Mouse (Mus musculus) granulocyte monocyte progenitor cell, adult 5-6 weeks (primary cell): ENCODE results near the gene Isyna1. TPM values are rescaled to one million over a fixed set of nuclear protein-coding genes. Genes with fewer than 3 reads are reported as not detected.
"Not testable (repeated sequence)": the region's sequence is repeated elsewhere in the genome, so short reads cannot be mapped to it uniquely, and the experiment has no call there.

Source experiments
- ATAC-seq: replicated peaks from 2 replicates; pipeline ENCODE4 v1.8.0; 2016; ENCODE audit warnings: mild to moderate bottlenecking, moderate TSS enrichment, inconsistent platforms; ENCODE audit not compliant: poor library complexity, severe bottlenecking
- total RNA-seq, 2 experiments: library from RNA; stranded (forward) in 1 of 2; stranded (reverse) in 1 of 2; fragments of 200-712, 200-1000 nt in 1 of 2; fragments of >200 nt in 1 of 2; fragmentation: Nextera tagmentation in 1 of 2; gene quantifications; 2 replicates each; pipeline ENCODE4 v1.2.3; 2014 to 2017

Gene Isyna1
- total RNA-seq, 2 experiments from 2014 or later = 30.8 to 38.6 TPM

GRCm38 (mm10) chr8:70570990-70571389 is 23.2 kb upstream of the Isyna1 start:
- no peak for ATAC-seq

- no peak for ATAC-seq
Measured at GRCm38 (mm10) chr8:70574302-70574701, 19.9 kb upstream of the Isyna1 start.

GRCm38 (mm10) chr8:70574915-70575314 is 19.3 kb upstream of the Isyna1 start:
- ATAC-seq = peak; percentile 28; the same call in 1 of the 2 replicates

DNA sequence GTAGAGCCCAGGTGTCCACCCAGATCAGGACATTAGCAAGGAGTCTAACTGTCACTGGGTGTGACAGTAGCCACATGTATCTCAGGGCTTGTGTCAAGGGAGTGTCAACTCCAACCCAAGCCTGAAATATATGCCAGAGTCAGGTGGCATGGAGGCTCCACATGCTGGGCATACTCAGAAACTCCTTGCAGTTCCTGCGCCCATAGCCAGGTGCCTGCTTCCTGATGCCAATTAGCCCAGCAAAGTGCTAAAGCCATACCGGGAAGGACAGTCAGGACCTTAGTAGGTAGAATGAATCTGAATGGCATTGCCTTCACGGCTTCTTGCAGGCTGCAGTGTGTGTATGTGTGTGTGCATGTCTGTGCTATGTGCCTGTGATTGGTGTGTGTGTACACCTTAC is 17.0 kb upstream of the Isyna1 start:
- ATAC-seq = no peak

- ATAC-seq = no peak
Measured at GRCm38 (mm10) chr8:70583476-70584387, 10.4 kb upstream of the Isyna1 start.

DNA sequence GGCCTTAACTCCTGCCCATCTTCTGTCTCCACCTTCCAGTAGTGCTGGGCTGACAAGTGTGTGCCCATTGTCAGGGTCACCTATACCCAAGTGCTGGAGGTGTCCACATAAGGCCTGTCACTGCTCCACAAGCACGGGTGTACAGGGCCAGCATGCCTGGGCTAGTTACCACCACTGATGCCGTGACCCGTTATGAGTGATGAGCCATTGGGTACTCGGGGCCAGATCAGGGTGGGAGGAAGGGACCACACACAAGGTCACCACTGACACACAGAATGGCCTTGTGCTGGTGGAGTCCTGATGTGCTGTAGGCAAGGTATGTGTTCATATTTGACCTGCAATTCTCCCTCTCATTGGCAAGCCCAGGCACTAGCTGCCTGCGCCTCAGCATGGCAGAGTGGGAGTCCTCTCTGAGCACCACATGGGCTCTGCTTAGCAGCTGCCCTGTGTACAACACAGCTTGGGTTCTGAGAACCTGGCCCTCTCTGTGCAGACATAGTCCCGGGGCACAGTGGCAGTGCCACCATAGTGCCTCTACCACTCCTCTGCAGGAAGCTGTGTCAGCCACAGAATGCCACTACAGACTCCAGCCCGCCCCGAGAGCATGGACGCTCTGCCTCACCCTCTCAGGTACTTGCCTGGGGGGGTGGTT is 9.4 kb upstream of the Isyna1 start:
- no peak for ATAC-seq

GRCm38 (mm10) chr8:70585258-70585652 is 8.9 kb upstream of the Isyna1 start:
- peak; percentile 91 for ATAC-seq

DNA sequence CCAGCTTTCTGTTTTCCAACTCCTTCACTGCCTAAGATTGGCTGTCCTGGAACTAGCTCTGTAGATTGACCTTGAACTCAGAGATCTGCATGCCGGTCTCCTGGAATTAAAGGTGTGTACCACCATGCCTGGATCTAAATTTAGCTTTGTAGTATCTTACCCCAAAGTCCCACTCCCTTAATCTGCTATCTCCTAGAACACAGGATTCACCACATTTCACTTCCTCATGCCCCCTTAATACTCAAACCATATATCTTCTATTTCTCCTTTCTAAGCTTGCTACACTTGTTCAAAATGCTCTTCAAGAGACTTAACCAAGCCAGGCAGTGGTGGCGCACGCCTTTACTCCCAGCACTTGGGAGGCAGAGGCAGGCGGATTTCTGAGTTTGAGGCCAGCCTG is 6.2 kb upstream of the Isyna1 start:
- not testable (repeated sequence) for ATAC-seq

GRCm38 (mm10) chr8:70591569-70591968 is 2.6 kb upstream of the Isyna1 start:
- ATAC-seq = no peak

- ATAC-seq = no peak
Measured at GRCm38 (mm10) chr8:70593173-70593572, 1.0 kb upstream of the Isyna1 start.

DNA sequence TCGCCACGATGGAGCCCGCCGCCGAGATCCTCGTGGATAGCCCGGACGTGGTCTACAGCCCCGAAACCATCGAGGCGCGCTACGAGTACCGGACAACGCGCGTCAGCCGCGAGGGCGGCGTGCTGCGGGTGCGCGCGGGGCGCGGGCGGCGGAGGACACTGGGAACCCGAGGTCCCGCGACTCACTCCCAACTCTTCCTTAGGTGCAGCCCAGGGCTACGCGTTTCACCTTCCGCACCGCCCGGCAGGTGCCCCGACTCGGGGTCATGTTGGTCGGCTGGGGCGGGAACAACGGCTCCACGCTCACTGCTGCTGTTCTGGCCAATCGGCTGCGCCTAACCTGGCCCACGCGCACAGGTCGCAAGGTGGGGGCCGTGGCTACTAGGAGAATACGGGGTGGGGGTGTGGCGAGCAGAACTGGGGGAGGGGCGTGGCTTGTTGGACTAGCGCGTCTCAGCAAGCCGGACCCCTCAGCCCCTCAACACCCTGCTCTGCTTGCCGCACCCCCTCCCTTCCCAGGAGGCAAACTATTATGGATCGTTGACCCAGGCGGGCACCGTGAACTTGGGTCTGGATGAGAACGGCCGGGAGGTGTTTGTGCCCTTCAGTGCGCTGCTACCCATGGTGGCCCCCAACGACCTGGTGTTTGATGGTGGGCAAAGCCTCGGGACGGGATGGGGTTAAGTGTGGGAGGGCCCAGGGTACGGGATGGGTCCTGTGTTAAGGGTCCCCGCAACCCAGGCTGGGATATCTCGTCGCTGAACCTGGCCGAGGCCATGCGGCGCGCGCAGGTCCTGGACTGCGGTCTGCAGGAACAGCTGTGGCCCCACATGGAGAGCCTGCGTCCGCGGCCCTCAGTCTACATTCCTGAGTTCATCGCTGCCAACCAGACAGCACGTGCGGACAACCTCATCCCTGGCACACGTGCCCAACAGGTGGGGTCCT is 720 bp downstream of the Isyna1 start:
- ATAC-seq = peak; percentile 20; the same call in 1 of the 2 replicates

GRCm38 (mm10) chr8:70595811-70596210 is 1.6 kb downstream of the Isyna1 start:
- ATAC-seq = no peak

- no peak for ATAC-seq
Measured at GRCm38 (mm10) chr8:70596216-70596615, 2.0 kb downstream of the Isyna1 start.

DNA sequence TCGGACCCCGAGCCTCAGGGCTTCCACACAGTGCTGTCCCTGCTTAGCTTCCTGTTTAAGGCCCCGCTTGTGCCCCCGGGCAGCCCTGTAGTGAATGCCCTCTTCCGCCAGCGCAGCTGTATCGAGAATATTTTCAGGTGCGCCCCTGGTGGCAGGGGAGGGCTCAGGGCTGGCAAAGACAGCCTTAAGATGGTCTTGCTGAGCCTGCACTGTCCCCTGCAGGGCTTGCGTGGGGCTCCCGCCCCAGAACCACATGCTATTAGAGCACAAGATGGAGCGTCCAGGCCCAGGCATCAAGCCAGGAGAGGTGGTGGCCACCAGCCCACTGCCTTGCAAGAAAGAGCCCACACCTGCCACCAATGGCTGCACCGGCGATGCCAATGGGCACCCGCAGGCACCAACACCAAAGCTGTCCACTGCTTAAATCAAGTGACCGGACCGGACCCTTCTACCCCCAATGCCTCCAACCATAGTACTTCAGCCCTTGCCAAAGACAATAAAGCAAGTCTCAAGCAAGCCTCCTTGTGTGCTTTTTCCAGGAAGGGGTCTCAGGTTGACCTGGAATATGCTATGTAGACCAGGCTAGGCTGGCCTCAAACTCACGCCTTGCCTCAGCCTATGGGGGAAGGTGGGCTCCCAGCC is 2.7 kb downstream of the Isyna1 start:
- ATAC-seq = no peak

DNA sequence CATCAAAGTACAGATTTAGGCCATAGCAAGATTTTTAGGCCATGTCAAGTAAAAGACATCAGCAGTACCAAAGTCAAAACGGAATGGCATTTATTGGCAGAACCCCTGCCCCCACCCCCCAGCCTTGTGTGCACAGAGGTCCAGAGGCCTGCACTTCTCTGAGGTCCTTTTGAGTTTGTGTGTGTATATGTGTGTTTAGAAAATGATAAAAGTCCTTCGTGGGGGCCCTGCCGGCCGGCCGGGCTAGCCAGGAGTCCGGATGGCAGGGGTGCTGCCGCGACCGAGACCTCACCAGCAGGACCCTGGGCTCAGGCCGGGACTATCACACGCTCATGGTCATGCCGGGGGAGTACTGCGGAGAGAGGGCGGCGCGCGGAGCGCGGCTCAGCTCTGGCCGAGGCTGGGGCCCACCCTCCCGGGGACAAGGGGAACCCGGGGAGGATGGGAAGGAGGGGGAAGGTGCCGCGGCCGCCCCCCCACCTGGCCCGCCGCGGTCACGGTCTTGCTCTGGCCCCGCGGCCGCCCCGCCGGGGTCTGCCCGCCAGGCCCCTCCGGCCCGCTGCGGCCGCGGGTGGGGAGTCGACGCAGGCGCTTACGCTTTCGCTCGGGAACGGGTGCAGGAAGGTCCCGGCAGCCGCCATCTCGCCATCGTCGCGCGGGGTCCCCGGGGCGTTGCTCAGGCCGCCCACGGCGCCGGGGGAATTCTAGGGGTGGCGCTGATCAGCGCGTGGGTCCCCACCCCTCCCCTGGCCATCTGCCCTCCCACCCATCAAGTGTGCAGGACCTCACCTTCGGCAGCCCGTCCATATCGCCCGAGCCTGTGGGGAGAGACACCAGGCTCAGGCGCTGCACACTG is 3.5 kb downstream of the Isyna1 start:
- ATAC-seq = no peak

DNA sequence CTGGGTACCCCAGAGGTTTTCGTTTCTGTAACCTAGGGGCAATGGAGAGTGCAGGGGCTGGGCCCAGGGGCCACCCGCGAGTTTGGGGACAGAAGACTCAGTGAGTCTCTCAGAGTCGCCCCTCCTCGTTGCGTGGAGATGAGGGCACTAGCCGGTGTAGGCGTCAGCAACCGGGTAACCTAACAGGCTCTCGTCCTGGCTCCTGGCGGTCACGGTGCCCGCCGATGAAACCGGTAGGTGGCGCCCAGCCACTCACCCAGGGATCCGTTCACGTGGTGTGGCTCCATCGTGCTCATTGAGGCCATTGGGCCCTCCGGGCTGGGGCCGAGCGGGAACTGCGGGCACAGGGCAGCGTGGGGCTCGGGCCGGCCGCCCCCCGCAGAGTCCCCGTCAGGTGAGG is 4.1 kb downstream of the Isyna1 start:
- ATAC-seq = no peak

- ATAC-seq = no peak
Measured at GRCm38 (mm10) chr8:70598722-70599121, 4.5 kb downstream of the Isyna1 start.

DNA sequence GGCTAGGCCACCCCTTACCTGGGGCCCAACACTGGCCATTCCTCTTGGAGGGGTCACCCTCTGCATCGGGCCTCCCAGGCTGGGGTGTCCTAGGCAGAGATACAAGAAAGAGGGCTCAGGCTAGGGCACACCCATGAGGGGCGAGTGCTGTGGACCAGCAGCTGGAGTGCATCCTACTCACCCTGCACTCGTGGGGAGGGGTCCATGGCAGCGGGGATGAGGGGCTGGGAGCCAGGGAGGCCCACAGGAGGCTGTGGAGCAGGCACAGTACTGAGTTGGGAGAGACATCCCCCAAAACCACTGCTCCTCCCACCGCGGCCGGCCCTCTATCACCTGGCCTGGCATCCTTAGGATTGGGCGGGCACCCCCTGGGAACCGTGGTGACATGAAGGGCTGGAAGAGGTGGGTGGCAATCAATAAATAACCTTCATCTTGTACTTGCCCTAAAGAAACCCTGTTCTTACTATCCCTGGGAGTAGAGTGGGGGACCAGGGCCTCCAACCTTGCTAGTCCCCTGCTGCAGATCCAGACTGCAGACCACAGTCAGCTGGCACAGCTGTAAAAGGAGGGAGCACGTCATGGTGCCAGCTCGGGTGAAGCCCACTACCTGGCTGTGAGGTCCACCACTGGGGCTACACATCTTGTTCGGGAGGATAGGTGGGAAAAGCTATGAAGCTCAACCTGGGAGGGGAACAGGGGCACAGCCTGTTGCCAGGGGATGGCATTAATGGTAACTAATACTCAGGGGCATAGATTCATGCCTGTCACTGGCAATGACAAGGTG is 5.5 kb downstream of the Isyna1 start:
- ATAC-seq = no peak
